Mouse (Mus musculus) right cerebral cortex, postnatal 14 days (tissue): ENCODE results near the gene Rprd1b.

Experiments
- DNase-seq: peaks from one replicate; pipeline ENCODE4 v3.0.0; 2022

Rprd1b gene

DNA sequence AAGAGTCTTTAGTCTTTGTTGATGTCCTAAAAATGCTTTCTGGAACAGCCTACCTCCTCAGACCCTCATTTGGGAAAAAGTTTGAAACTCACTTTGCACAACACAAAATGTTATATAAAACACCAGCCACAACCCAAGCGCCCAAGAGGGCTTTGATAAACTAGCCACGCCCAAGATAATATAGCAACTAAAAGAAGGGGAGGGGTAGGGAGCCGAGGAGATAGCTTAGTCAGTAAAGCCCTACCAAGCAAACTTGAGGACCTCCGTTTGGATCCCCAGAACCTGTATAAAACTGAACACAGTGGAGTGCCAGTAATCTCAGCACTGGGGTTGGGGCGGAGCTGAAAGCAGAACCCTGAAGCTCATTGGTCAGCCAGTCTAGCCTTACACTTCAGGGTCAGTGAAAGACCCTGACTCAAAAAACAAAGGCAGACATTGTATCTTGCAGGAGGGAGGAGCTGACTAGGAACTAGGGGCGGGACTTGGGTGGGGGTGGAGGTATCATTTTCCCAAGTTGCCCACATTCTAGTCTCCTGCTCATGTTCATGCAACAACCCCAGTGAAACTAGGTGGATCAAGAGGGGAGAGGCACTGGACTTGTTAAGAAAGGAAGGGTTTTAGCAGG is 124.5 kb downstream of the Rprd1b start:
- no peak for DNase-seq

DNA sequence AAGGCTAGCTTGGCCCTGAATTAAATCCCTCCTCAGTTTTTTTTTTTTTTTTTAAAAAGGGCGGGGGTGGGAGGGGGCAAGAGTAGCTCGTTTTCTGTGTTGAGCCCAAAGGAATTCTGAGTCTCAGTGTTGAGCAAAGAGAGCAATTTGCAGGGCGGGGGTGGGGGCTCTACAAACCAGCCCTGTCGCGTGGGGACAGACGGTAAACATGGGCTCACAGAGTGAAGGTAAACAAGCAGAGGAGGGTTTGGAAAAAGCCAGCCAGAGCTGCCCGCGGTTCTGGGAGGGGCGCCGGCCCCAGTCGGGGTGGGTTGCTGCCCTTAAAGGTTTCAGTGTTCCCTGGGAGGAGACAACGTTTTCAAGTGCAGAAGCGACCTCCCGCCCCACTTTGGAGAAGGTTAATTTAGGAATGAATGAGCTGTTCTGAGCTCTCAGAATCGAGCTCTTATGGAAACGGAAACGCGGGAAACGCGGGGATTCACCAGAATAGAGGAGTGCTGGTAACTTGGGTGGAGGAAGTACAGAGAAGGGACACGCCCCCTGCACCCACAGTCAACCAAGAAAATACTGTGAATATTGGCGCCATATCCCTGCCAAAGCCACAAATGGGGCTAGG is 125.5 kb downstream of the Rprd1b start:
- no peak for DNase-seq

DNA sequence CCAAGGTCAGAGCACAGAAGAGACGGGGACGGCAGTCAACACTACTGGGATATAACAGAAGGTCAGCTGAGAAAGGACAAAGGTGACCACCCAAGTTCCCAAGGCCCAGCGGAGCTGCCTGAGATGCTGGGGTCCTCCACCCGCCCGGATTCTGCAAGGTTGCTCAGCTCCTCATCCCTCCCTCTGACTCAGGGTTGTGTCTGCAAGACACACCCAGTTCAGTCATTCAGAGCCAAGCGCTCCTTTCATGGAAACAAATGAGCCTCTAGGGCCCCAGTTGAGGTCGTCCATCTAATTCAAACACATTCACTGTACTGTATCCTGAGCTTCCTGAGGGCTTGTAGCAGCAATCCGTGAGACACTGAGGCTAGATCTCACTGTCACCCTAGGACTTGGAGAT is 126.3 kb downstream of the Rprd1b start:
- no peak for DNase-seq

- DNase-seq: no peak
Observed at GRCm38 (mm10) chr2:158155101-158155500, 126.8 kb downstream of the Rprd1b start.

DNA sequence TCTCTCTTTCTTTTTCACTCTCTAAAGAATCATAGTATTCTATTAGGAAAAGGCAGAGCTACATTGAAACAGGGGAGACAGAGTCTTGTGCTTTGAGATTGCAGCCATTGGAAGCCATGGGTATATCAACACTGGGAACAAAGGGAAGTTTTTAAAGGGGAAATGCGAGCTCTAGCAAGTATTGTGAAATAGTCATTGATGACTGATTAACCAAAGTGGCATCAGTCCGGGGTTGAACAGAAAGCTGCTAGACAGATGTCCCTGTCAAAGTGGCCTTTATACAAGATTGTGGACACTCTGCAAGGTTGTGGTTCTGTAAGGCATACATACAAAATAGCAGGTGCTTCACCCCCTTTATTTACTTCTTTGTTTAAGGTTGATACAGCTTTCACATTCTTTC is 127.3 kb downstream of the Rprd1b start:
- DNase-seq: no peak

DNA sequence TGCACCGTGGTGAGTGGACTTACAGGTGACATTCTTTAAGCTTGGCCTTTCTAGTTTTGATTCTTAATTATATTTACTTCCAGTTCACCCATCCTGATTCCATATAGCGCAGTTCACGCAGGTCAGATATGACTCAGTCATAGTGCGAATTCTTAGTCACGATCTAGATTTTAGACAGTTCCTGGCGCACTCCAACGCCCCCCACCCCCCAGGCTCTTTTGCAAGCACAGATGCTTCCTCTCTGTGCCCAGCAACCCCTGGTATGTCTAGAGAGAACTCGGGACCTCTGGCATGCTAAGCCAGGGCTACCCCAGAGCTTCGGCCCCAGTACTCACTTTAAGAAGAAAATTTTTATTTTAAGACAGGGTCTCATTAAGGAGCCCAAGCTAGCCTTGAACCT is 128.2 kb downstream of the Rprd1b start:
- no peak for DNase-seq

- no peak for DNase-seq
Observed at GRCm38 (mm10) chr2:158157654-158158053, 129.4 kb downstream of the Rprd1b start.

DNA sequence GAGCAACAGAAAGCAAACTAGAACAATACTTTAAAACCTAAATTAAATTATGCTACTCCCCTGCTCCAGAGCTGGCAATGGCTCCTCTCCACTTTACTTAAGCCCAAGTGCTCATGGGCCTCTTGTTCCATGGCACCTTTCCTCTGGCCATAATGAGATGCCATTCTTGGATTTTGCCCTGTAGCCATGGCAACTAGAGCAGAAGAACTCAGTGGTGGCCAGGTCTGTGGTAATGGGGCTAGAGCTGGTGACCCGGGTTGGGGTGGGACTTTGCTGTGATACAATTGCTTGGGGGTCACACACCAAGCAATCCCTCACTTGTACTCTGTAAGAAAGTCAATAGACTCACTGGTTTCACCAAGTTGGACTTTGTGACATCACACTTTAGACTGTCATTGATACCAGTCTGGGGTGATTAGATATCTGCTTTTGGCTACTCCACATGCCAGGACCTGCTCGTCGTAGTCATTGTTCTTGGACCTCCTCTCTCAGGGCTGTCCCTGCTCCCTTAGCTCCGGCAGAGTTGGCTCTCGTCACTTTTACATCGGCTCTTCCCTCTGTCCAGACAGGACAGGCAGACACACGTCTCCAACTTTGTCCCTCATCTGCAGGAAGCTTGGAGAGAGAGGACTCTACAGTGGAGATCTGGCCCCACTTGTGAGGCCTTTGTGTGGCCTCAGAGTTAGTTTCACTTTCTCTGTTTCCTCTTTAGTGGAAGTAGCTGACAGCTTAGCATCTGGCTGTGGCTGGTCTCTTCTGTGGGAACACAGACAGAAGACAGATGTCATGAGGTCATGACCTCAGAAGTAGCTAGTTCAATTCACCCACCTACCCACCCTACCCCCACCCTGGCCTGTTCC is 131.3 kb downstream of the Rprd1b start:
- no peak for DNase-seq

DNA sequence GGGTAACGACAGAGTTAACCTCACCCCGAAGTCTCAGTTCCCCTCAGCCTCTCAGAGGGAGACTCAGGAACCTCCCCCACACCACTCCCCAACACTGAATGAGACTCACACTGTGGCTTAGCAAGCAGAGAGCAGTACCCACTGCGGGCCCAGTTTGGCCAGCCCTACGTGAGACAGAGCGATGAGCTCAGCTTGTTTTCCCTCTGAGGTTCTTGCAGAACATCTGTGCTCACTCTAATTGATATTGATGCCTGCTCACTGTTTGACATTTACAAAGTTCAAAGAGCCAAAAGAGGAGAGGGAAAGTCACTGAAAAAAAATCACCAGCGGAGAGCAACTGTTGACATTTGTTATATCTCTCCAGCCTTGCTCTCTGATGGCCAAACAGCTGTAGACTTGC is 133.5 kb downstream of the Rprd1b start:
- DNase-seq: no peak

DNA sequence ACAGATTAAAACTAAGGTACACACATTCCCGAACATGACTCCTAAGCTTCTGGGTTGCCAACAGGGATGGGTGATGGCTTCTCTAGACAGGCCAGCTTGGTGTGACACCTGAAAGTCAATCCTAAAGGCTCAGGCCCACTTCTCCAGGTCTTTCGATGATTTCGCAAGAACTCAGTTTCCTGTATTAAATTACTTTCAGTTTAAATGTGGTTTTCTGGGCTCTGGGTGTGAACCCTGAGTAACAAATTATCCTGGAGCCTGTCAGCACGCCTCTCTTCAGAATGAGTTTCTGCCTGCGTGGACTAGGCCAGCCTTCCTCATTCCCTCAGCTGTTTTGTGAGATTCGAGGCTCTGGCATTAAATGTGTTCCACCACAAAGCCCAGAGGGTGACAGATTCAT is 134.7 kb downstream of the Rprd1b start:
- no peak for DNase-seq

DNA sequence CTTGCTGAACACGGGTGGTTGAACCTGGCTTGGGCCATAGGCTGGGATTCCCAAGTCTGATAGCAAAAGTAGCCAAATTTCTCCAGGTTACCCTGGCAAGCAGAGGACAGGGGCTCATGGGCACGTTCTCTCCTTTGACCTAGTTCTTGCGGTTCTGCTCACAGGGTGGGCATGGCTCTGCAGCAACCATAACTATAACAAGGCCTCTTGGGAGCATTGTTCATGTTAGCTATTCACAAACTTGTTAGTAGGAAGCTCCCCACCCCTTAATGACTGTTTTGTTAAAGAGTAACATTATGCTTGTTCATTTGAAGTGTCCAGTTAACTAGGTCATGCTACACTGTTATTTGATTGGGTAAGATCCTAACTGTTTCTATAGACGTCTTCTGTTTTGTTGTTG is 137.5 kb downstream of the Rprd1b start:
- DNase-seq: no peak

GRCm38 (mm10) chr2:158166628-158167027 is 138.3 kb downstream of the Rprd1b start:
- no peak for DNase-seq

DNA sequence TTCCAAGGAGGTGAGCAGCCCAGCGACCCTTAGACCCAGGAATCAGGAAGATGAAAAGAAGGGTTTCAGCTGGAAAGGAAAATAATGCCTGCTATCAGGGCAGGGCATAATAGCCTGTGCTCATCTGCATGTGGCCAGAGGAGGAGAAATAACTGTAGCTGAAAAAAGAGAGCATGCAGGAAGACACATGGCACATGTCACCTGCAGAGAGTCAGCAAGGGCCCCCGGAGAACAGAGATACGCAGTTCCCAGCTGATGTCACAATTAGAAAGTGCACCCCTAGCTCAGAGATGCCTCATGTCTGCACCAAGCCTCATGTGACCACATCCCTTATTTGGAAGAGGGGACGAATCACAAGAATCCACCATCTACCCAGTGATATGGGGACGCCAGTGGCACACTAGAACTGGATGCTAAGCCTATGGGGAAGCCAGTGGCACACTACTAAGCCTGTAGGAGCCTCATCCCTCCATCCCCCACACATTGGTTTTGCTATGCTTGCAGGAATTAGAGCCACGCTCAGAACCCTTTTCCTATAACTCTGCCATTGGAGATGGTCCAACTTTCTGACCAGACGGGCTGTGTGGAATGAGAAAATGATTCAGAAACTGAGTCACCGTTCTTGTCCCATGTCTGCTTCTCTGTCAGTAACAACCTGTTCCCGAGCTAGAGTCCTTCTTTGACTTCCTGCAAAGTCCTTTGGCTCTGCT is 139.4 kb downstream of the Rprd1b start:
- no peak for DNase-seq

DNA sequence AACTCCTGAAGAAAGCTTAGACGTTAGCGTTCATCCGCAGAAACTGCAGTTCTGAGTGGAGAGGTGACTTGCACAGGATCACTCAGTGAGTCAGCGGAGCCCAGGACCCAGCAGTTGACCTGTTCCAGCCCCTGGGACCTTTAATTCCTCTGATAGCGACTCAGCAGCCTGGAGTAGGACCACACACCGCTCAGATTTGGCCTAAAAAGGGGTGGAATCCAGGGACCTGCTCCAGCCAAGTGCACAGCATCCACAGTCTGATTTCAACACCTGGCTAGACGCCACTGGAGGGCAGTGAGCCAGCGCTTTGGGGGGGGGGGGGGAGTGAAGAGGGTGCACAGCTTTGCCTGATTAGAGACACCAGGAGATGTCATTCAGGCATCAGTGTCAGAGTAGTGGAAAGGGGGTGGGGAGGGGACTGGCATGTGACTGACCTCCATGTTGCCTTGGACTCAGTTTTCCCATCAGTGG is 140.5 kb downstream of the Rprd1b start:
- DNase-seq: no peak

- no peak for DNase-seq
Observed at GRCm38 (mm10) chr2:158169351-158169750, 141.1 kb downstream of the Rprd1b start.

- DNase-seq: no peak
Observed at GRCm38 (mm10) chr2:158169771-158170170, 141.5 kb downstream of the Rprd1b start.

DNA sequence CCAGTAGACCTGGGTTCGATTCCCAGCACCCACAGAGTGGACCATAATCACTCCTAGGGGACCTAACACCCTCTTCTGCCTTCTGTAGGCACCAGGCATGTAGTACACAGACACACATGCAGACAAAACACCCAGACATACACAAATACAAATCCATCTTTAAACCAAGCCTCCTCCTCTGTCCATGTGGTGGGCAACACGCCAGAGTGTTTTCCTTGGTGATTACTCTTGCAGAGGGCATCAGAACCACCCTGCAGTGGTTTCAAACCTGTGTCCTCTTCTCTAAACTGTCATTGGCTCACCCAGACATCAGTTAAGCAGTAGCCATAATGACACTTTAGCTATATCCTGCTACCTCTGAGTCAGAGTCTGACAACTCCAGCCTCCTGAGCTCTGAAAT is 142.1 kb downstream of the Rprd1b start:
- no peak for DNase-seq

DNA sequence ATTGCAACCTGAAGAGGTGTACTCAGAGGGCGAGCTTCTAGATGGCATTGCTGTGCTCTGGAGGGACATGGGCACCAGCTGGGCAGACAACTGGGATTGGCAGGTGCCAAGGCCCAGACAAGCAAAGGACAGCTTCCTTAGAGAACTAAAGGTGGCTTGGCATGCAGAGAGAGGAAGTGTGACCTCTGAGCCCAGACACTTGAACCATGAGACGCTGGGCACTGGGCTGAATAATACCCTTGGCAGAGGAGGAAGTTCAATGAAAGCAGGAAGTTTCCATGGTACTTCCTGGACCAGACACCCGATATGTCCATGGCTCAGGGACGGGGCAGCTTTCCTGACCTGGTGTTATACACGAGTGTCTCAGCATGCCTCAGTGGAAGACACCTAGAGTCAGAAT is 146.1 kb downstream of the Rprd1b start:
- no peak for DNase-seq

- no peak for DNase-seq
Observed at GRCm38 (mm10) chr2:158174958-158175357, 146.7 kb downstream of the Rprd1b start.

DNA sequence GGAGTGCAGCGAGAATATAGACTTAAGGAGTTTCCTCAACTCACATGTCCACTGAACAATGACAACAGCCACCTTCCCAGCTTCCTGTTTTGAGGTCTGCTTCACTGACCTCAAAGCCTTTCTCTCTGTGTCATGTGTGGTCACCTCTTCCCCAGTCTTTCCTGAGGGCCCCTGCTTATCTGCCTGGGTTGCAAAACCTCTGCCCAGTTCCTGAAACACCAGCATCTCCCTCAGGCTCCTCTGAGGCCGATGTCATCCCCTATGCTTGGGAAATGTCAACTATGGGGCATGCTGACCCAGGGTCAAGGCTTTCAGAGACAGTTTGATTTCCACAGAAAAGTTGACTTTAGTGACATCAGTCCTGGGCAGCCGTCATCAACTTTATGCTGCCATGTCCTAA is 147.1 kb downstream of the Rprd1b start:
- DNase-seq: no peak

GRCm38 (mm10) chr2:158176763-158177162 is 148.5 kb downstream of the Rprd1b start:
- no peak for DNase-seq

GRCm38 (mm10) chr2:158177574-158177973 is 149.3 kb downstream of the Rprd1b start:
- DNase-seq: no peak

DNA sequence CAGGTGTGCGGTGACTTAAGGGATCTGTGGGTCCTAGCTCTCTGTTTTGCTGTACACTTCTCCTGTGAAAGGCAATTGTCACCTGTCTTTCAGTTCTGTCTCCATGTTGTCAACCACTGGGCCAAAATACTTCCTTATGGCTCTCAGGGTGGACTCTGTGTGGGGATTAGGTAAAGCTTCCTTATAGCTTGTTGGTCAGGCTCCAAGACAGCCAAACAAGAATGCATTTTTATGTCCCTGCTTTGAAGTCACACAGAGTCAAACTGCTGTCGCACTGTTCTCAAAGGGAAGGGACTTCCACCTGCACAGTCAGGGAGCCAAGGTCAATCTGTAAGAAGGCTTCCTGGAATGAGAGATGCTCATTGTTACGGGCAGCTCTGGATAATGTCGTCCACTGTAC is 149.8 kb downstream of the Rprd1b start:
- DNase-seq: no peak
